ENCODE assay signal across 8 mouse cellular contexts in genomic region chr7:55793952-55794603, GRCm38 (mm10). TPM values are rescaled to one million over a fixed set of nuclear protein-coding genes. Genes with fewer than 3 reads are reported as not detected.
DNase-seq lines count a peak whose midpoint lies in the region; ATAC-seq and TF ChIP-seq lines count a peak whose summit lies in the region.

Gene Tubgcp5 (plus strand): TSS chr7:55794154.

- DNase-seq in MEL (ENCODE audit: low read depth, low spot score): peak; percentile 98
- peak; percentile 95 to 97 for DNase-seq in cerebellum, adult 2 months
- peak; percentile 97 for DNase-seq in forebrain, postnatal 0 days
- DNase-seq in heart, postnatal 4 days: peak; percentile 98
- DNase-seq in layer of hippocampus, adult 8-10 months (ENCODE audit: low spot score in 2 of 2): peak; percentile 97 to 98
- DNase-seq in ovary, adult 18-20 months (ENCODE audit: low spot score): peak; percentile 97
- peak; percentile 95 for DNase-seq in thymus, postnatal 0 days (ENCODE audit: low spot score)

- peaks cover 5 to 13% of the 10 kb centered on the region in 2 experiments for H3K36me3 ChIP-seq in MEL (ENCODE audit: control insufficient read depth in 1 of 2, insufficient read depth in 2 of 2, low read length in 2 of 2)
- H3K36me3 ChIP-seq in forebrain, postnatal 0 days (ENCODE audit: insufficient read depth): peaks cover 22% of the 10 kb centered on the region
- H3K36me3 ChIP-seq in lung, embryonic 15.5 days: peaks cover 25% of the 10 kb centered on the region

- no peaks in the 10 kb centered on the region for H3K27me3 ChIP-seq in MEL (ENCODE audit: control insufficient read depth in 1 of 2, insufficient read depth in 2 of 2, low read length in 2 of 2)
- H3K27me3 ChIP-seq in cerebellum, adult 2 months (ENCODE audit: control insufficient read depth, insufficient read depth, low read length): no peaks in the 10 kb centered on the region
- no peaks in the 10 kb centered on the region for H3K27me3 ChIP-seq in forebrain, postnatal 0 days (ENCODE audit: insufficient read depth, low read length)
- no peaks in the 10 kb centered on the region for H3K27me3 ChIP-seq in lung, embryonic 15.5 days

- TF ChIP-seq RAD21 in MEL (IDR thresholded peaks at IDR 0.05; ENCODE audit: low read depth, low read length): no peak

- peak; percentile 100 for ATAC-seq in forebrain, postnatal 0 days
- peak; percentile 99 for ATAC-seq in lung, embryonic 15.5 days (ENCODE audit: borderline replicate concordance, extremely low read depth, low FRiP score, low TSS enrichment)

- TF ChIP-seq EP300 in MEL (IDR thresholded peaks at IDR 0.05; ENCODE audit: low read depth in 1 of 2, low read length in 2 of 2): no peak

- peak within 1 kb of the TSS; percentile 84 to 94 for H3K4me3 ChIP-seq in MEL (ENCODE audit: control insufficient read depth in 1 of 2, insufficient read depth in 1 of 2, low read depth in 2 of 2, low read length in 2 of 2)
- peak within 1 kb of the TSS; percentile 72 for H3K4me3 ChIP-seq in cerebellum, adult 2 months (replicated peaks; ENCODE audit: insufficient read depth, low read depth, low read length)
- peak within 1 kb of the TSS; percentile 88 for H3K4me3 ChIP-seq in forebrain, postnatal 0 days (ENCODE audit: low read depth, low read length)
- H3K4me3 ChIP-seq in lung, embryonic 15.5 days: peak within 1 kb of the TSS; percentile 88

- peak within 1 kb of the TSS; percentile 40 for H3K27ac ChIP-seq in MEL (ENCODE audit: control insufficient read depth, low read depth, low read length)
- H3K27ac ChIP-seq in cerebellum, adult 2 months (ENCODE audit: insufficient read depth, low read length): no peak within 1 kb of the TSS
- H3K27ac ChIP-seq in forebrain, postnatal 0 days (ENCODE audit: low read depth, low read length): peak within 1 kb of the TSS; percentile 82
- H3K27ac ChIP-seq in lung, embryonic 15.5 days: 0 out of 2 replicates have a peak within 1 kb of the TSS, but pooled peaks have one; percentile 52

- no peak for TF ChIP-seq CTCF in MEL (IDR thresholded peaks at IDR 0.05 in 2 of 3, conservative IDR thresholded peaks at IDR 0.05 in 1 of 3; ENCODE audit: control insufficient read depth in 1 of 3, insufficient read depth in 1 of 3, low read depth in 2 of 3, low read length in 3 of 3, poor library complexity in 1 of 3, severe bottlenecking in 1 of 3)
- TF ChIP-seq CTCF in cerebellum, adult 2 months (IDR thresholded peaks at IDR 0.05; ENCODE audit: borderline replicate concordance, insufficient read depth, low read depth, low read length): no peak
- no peak for TF ChIP-seq CTCF in forebrain, postnatal 0 days (IDR thresholded peaks at IDR 0.05; ENCODE audit: low read depth)

- peaks cover 4 to 16% of the 10 kb centered on the region in 2 experiments for H3K4me1 ChIP-seq in MEL (ENCODE audit: control insufficient read depth in 1 of 2, insufficient read depth in 2 of 2, low read length in 2 of 2)
- H3K4me1 ChIP-seq in cerebellum, adult 2 months (ENCODE audit: control insufficient read depth, insufficient read depth, low read length): peaks cover 7% of the 10 kb centered on the region; the same call in 1 of the 2 replicates
- H3K4me1 ChIP-seq in forebrain, postnatal 0 days (ENCODE audit: insufficient read depth): peaks cover 11% of the 10 kb centered on the region; the same call in 1 of the 2 replicates
- peaks cover 7% of the 10 kb centered on the region for H3K4me1 ChIP-seq in lung, embryonic 15.5 days

- H3K4me2 ChIP-seq in forebrain, postnatal 0 days (ENCODE audit: low read depth): peak within 1 kb of the TSS; percentile 72
- H3K4me2 ChIP-seq in lung, embryonic 15.5 days: peak within 1 kb of the TSS; percentile 59

- TF ChIP-seq POLR2A in MEL (IDR thresholded peaks at IDR 0.05; ENCODE audit: control insufficient read depth in 1 of 2, insufficient read depth in 1 of 2, low read depth in 1 of 2, low read length in 2 of 2, poor library complexity in 1 of 2): peak; percentile 95 to 98
- peak; percentile 92 for TF ChIP-seq POLR2A in cerebellum, adult 2 months (IDR thresholded peaks at IDR 0.05; ENCODE audit: borderline replicate concordance, insufficient read depth, low read length)

- under 1% methylated on average over 51 of the region's 51 CpGs for WGBS in cerebellum, adult 2 months
- 2% methylated on average over 51 of the region's 51 CpGs for WGBS in forebrain, postnatal 0 days
- under 1% methylated on average over 51 of the region's 51 CpGs for WGBS in lung, embryonic 15.5 days

- peaks cover 14% of the 10 kb centered on the region for H3K79me2 ChIP-seq in MEL (ENCODE audit: control insufficient read depth, insufficient read depth, low read length, poor library complexity)

- peak within 1 kb of the TSS; percentile 84 for H3K9ac ChIP-seq in MEL (ENCODE audit: control insufficient read depth, low read depth, low read length, poor library complexity, severe bottlenecking)
- H3K9ac ChIP-seq in forebrain, postnatal 0 days: peak within 1 kb of the TSS; percentile 91
- peak within 1 kb of the TSS; percentile 89 for H3K9ac ChIP-seq in lung, embryonic 15.5 days

- H3K9me3 ChIP-seq in MEL (replicated peaks; ENCODE audit: insufficient read depth, low read length): no peaks in the 10 kb centered on the region
- H3K9me3 ChIP-seq in forebrain, postnatal 0 days (ENCODE audit: low read length): no peaks in the 10 kb centered on the region
- no peaks in the 10 kb centered on the region for H3K9me3 ChIP-seq in lung, embryonic 15.5 days

TF ChIP-seq in MEL, 35 proteins besides CTCF, POLR2A, EP300 and RAD21:
- no peak for TF ChIP-seq ZNF384 (IDR thresholded peaks at IDR 0.05; ENCODE audit: low read depth, low read length)
- TF ChIP-seq MYB (IDR thresholded peaks at IDR 0.05; ENCODE audit: low read depth, low read length): no peak
- TF ChIP-seq TBP (IDR thresholded peaks at IDR 0.05; ENCODE audit: low read depth, low read length): peak; percentile 84
- TF ChIP-seq HCFC1 (IDR thresholded peaks at IDR 0.05; ENCODE audit: low read depth, low read length): peak; percentile 81
- peak; percentile 94 for TF ChIP-seq NELFE (IDR thresholded peaks at IDR 0.05; ENCODE audit: low read depth, low read length)
- TF ChIP-seq RCOR1 (IDR thresholded peaks at IDR 0.05; ENCODE audit: low read depth, low read length): no peak
- TF ChIP-seq GATA1 (IDR thresholded peaks at IDR 0.05; ENCODE audit: low read depth, low read length): no peak
- TF ChIP-seq ELF1 (IDR thresholded peaks at IDR 0.05; ENCODE audit: low read depth, low read length): no peak
- TF ChIP-seq MAZ (IDR thresholded peaks at IDR 0.05; ENCODE audit: low read depth, low read length): no peak
- no peak for TF ChIP-seq MAX (IDR thresholded peaks at IDR 0.05; ENCODE audit: low read length)
- no peak for TF ChIP-seq MAFK (IDR thresholded peaks at IDR 0.05; ENCODE audit: borderline replicate concordance, low read depth, low read length)
- TF ChIP-seq POLR2AphosphoS2 (IDR thresholded peaks at IDR 0.05; ENCODE audit: low read length): peak; percentile 78
- TF ChIP-seq JUND (IDR thresholded peaks at IDR 0.05; ENCODE audit: low read depth, low read length): no peak
- no peak for TF ChIP-seq ZC3H11A (IDR thresholded peaks at IDR 0.05; ENCODE audit: low read depth, low read length)
- TF ChIP-seq CHD2 (IDR thresholded peaks at IDR 0.05; ENCODE audit: low read length): peak; percentile 94
- no peak for TF ChIP-seq UBTF (IDR thresholded peaks at IDR 0.05; ENCODE audit: borderline replicate concordance, insufficient read depth, low read depth, low read length)
- no peak for TF ChIP-seq KAT2A (conservative IDR thresholded peaks at IDR 0.05; ENCODE audit: low read depth, low read length)
- TF ChIP-seq GABPA (IDR thresholded peaks at IDR 0.05; ENCODE audit: low read depth, low read length): no peak
- peak; percentile 55 for TF ChIP-seq TCF12 (IDR thresholded peaks at IDR 0.05; ENCODE audit: low read depth, low read length)
- no peak for TF ChIP-seq ZMIZ1 (IDR thresholded peaks at IDR 0.05; ENCODE audit: low read depth, low read length)
- TF ChIP-seq ETS1 (IDR thresholded peaks at IDR 0.05; ENCODE audit: low read depth, low read length): no peak

RNA-seq across cellular contexts. Expression of gene Tubgcp5, which starts in this region (rescaled TPM):
- total RNA-seq in MEL (2012; rRNA removed): 14.5 and 14.9 TPM in 2 replicates
- polyA plus RNA-seq in MEL (2012; ENCODE audit: insufficient read depth in 1 of 2, insufficient read length in 2 of 2, low read depth in 1 of 2, low replicate concordance in 2 of 2, missing spikeins in 1 of 2): 10 to 100 TPM in 1 of 2 experiments, not detected in 1; 13.7 TPM
- 26.9 and 30.4 TPM in 2 replicates for polyA plus RNA-seq in cerebellum, adult 2 months (2012; rRNA removed)
- 22.3 and 27.4 TPM in 2 replicates for total RNA-seq in forebrain, postnatal 0 days (2014; rRNA removed)
- 14.8 and 21.1 TPM in 2 replicates for polyA plus RNA-seq in forebrain, postnatal 0 days (2015; fragmentation: Nextera tagmentation; extraction: Ambion mirVana)
- total RNA-seq in heart, postnatal 4 days (2021): 10 to 100 TPM; 11.8 to 15.6 TPM
- total RNA-seq in layer of hippocampus, adult 8-10 months (2022): 10 to 100 TPM; 29.9 to 40.8 (median 36.8) TPM
- polyA plus RNA-seq in lung, embryonic 15.5 days (2015; fragmentation: Nextera tagmentation; extraction: Ambion mirVana): 26.7 and 31.5 TPM in 2 replicates
- polyA plus RNA-seq in thymus, postnatal 0 days (2015; fragmentation: Nextera tagmentation; extraction: Ambion mirVana): 22.0 and 25.7 TPM in 2 replicates
